Mouse (Mus musculus) ES-Bruce4 (cell line): ENCODE measurements at regions not wholly inside any gene's neighbourhood (a gene's known extent, or its start where the extent isn't known, plus 50 kb on each side); places are given as distances from the start of the nearest gene placed in this dataset.

Source experiments
- CTCF ChIP-seq: IDR thresholded peaks from one replicate; pipeline ENCODE4 v1.8.1; 2011; ENCODE audit warnings: low read depth, low read length
- EP300 ChIP-seq: IDR thresholded peaks from 2 replicates; pipeline ENCODE4 v1.6.1; 2011; ENCODE audit warnings: low read depth, low read length; ENCODE audit not compliant: insufficient read depth
- POLR2A ChIP-seq: IDR thresholded peaks from one replicate; pipeline ENCODE4 v1.8.1; 2011; ENCODE audit warnings: low read length; ENCODE audit not compliant: insufficient read depth

GRCm38 (mm10) chr5:149356970-149357369 lies 54.6 kb upstream of the Medag start:
- TF ChIP-seq CTCF, result no peak
- no peak for TF ChIP-seq POLR2A
- TF ChIP-seq EP300, result no peak
